Mouse (Mus musculus): Measurements from ENCODE around the gene Psip1.
"Not testable (repeated sequence)": the region's sequence is repeated elsewhere in the genome, so short reads cannot be mapped to it uniquely, and the experiment has no call there.

Psip1 gene

DNA sequence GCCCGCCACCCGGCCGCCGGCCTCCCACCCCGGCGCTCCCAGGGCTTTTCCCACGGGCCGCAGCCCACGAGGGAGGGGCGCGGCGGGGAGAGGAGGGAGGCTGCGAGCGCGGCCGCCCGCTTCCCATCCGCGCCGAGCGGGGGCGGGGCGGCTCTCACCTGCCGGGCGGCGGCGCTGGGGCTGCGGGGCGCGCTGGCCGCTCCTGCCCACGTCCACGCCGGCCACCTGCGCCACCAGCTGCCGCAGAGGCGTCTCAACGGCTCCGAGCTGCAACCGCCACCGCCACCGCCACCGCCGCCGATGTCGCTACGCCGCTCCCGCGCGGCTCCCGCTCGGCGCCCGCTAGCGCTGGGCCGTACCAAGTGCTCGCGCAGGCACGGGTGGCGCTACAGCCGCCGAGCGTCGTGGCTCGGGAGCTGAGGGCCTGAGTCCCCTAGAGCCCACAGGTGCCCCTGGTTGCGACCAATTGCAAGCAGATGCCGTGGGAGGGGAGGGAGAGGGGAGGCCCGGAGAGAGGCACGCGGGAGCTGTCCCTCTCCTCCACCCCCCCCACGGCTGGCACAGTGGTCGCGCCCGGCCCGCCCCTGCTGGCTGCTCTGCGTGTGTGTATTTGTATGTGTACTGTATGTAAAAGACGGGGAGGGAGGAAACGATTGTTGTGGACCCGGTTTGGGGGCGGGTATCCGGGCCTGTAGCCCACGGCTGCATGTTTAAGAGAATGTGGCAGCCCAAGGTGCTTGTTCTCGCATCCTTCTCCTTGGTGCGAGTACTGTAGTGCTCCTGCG lies at the start of gene Psip1:
TSS of gene Psip1 (minus strand) at position 343 of the 785 bp plus-strand sequence.
- peak; percentile 88 to 89 for DNase-seq (ENCODE audit: low read depth in 2 of 2, low spot score in 2 of 2)

DNA sequence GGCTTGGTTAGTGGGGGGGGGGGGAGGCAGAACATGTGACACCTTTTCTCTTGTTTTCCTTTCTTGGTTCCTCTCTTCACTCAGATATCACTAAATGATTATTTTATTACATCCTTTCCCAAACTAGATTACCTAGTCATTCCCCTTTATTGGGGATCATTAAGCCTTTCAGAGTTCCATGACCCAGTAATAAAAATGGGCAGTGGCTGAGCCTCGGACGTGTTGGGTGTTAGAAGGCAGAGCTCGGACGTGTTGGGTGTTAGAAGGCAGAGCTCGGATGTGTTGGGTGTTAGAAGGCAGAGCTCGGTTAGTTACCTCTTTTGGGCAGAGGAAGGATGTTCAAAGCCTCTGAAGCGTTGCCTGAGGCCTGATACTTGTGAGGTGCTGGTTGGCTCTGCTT lies 47.8 kb upstream of the Psip1 start:
- DNase-seq (ENCODE audit: low read depth in 2 of 2, low spot score in 2 of 2): no peak

DNA sequence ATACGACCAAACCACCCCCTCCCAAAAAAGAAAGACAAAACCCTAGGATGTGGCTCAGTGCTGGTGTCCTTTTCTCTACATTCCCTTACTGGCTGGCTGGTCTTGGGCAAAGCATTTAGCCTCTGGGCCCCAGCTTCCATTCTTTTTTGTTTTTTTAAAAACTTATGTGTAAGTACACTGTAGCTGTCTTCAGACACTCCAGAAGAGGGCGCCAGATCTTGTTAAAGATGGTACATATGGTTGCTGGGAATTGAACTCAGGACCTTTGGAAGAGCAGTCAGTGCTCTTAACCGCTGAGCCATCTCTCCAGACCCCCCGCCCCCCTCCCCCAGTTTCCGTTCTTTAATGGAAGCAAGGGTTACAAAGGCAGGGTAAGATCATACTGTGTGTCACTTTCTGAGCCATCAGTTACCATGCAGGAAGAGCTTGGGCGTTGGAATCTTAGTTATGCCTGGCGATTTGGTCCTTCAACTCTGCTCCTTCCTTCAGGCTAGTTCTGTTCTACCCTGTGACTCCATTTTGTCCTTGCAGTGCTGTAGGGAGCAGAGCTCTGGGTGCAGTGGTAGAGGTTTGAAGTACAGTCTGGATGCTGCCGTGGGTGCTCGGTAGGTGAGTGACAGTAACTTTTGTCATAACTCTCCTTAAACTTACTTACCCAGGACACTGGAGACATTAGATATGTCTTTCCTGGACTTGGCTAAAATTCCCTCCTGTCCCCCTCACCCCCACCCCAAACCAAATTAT lies 47.1 kb upstream of the Psip1 start:
- DNase-seq (ENCODE audit: low read depth in 2 of 2, low spot score in 2 of 2): no peak

DNA sequence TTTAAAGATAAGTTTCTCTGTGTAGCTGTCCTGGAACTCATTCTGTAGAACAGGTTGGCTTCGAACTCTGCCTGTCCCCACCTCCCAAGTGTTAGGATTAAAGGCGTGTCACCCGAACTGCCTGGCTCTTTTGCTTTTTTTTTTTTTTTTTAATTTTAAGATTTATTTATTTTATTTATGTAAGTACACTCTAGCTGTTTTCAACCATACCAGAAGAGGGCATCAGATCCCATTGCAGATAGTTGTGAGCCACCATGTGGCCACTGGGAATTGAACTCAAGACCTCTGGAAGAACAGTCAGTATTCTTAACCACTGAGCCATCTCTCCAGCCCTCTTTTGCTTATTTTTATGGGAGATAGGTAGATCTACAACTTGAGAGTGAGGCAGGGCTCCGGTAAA lies 43.8 kb upstream of the Psip1 start:
- DNase-seq (ENCODE audit: low read depth in 2 of 2, low spot score in 2 of 2): not testable (repeated sequence)

DNA sequence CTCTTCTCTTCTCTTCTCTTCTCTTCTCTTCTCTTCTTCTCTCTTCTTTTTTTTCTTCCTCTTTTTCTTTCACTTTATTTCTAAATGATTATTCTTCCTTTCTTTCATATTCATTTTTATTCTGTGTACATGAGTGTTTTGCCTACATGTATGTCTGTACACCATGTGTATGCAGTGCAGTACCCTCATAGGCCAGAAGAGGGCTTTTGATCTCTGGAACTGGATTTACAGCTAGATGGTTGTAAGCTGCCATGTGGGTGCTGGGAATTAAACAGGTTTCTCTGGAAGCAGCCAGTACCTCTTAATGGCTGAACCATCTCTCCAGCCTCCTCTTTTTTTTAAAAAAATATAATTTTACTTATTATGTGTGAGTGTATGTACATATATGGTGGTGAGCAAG lies 41.7 kb upstream of the Psip1 start:
- peak; percentile 47 to 67 for DNase-seq (ENCODE audit: low read depth in 2 of 2, low spot score in 2 of 2)

DNA sequence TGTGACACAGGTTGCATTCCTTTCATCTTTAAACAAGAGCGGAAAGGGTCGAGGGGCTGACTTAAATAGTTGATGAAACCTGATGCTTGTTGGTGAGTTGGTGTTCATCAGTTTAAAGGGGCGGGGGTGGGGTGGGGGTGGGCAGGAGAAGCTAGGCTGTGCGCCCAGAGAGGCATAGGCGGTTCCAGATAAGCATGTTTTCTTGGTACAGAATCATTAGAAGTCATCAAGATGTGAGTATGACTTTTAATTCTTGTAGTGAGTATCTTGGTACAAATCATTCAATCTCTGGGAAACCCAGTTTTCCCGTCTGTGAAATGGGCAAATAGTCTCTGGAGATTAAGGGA lies 40.7 kb upstream of the Psip1 start:
- DNase-seq (ENCODE audit: low read depth in 2 of 2, low spot score in 2 of 2): no peak

DNA sequence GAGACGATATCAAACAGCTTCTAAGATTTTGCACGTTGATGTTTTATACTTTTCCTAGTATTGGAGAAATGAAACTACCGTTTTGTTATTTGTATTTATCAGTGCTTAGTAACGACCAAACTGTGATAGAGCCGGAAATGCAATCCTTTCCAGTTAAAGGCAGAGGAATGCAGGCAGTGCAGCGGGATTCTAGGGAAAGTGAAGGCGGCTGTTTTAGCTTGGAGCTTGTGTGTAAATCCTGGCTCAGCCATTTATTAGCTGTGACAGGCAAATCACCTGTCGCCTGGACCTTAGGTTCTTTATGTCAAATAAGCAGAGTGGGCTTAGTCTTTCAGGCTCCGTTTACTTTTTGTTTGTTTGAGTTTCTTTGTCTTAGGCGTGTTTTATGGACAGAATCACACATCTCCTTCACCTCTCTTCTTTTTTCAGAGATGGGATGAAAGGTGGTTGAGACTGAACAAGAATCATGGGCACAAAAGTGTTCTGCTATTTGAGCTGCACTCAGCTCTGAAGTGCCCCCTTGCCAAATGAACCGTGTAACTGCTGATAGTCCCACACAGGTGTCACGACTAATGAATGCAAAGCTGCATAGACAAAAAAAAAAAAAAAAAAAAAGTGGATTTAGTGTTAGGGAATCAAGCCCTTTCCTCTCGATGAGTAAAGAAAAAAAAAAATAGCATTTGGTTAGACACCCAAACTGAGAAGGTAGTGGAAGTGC lies 40.2 kb upstream of the Psip1 start:
- DNase-seq (ENCODE audit: low read depth in 2 of 2, low spot score in 2 of 2): no peak

DNA sequence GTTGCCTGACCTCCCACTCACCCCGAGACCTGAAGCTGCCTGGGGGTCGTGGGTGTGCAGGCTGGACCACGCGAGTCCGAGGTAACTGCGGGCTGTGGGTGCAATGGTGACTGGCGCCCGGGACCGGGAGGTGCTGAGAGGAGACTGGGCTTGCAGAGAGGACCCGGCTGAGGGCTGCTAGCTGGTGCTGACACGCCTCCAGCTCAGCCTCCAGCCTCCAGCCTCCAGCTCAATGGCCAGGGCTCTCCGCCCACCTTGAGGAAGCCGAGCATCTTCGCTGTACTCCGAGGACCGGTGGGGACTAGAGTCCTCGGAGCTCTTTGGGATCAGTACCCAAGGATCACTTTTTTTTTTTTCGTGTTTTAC lies 39.4 kb upstream of the Psip1 start:
- no peak for DNase-seq (ENCODE audit: low read depth in 2 of 2, low spot score in 2 of 2)

DNA sequence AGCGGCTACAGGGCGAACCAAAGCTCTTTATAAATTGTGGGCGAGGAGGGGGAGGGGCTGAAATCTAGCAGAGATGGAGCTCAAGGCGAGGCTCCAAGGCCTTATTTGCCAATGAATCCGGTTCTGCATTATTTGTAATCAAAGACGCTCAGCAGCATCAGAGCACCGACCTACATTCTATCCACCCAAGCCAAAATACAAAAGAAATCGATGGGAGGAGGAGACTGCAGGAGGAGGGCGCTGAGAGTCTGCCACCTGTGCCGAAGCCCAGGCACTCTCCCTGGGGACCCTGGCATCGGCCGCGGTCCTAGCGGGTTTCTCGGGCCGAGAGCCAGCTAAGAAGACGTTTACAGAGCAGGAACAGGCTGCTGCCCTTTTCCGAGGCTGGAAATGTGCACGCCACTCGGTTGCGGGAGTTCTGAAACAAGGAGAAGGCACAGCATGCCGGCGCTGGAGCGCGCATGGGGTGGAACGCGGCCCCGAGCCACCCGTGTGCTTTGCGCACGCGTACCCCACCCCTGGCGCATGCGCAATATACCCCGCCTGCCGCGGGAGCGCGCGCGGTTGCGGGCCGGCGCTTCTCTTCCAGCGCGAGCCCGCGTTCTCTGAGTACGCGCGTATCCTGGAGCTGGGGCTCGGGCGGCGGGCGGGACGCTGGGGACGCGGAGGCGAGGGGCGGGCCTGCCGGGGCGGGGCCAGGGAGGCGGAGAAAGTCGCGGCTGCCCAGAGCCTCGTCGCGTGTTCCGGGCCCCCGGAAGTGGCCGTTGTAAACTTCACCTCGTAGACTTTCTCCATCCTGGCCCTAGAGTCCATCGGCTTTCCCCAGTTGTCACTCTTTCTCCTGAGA lies 38.8 kb upstream of the Psip1 start, which contains the start of gene Ccdc171:
TSS of gene Ccdc171 (plus strand) at position 703 of the 847 bp plus-strand sequence.
- peak; percentile 92 to 93 for DNase-seq (ENCODE audit: low read depth in 2 of 2, low spot score in 2 of 2)

DNA sequence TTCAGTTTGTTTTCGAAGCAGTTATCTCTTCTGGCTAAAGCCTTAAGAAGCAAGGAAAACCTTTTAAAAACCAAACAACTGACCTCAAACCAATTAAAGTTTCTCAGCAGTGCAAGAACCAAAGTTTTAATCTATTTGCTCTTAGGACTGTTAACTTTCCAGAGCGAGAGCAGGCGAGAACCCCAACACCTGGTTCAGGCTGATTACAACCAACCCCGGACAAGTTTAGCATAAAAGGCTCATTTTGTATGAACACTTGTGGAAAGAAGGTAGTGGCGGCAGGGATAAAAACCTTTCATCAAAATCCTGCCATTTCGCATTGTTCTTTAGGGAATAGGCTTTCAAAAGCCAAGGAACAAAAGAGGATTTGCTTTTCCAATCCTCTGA lies 38.2 kb upstream of the Psip1 start:
- no peak for DNase-seq (ENCODE audit: low read depth in 2 of 2, low spot score in 2 of 2)

DNA sequence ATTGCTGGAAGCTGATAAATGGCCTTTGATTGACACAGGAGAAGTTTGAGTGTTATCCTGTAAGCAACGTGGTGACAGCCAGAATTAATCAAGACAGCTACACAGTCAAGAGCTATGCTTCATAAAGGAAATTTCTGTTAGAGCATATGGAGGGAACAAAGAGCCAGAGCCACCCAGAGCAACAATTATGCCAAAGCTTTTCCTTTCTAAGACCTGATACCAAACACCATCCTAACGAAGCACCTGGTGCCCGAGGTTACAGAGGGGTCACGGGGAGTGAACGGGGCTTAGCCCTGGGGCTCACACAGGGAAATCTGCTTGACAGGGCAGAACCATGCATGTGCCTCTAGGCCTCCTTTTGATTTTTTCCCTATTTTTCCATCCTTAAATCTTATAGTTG lies 35.8 kb upstream of the Psip1 start:
- no peak for DNase-seq (ENCODE audit: low read depth in 2 of 2, low spot score in 2 of 2)

DNA sequence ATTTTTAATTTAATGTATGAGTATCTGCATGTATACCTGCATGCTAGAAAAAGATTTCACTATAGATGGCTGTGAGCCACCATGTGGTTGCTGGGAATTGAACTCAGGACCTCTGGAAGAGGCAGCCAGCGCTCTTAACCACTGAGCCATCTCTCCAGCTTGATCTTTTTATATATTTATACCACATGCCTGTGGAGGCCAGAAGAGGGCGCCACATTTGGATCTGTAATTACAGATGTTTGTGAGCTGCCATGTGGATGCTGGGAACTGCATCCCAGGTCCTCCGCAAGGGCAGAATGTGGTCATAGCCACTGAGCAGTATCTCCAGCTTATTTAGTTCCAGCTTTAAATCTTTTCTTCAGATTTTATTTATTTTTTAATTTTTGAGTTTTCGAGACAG lies 34.0 kb upstream of the Psip1 start:
- DNase-seq (ENCODE audit: low read depth in 2 of 2, low spot score in 2 of 2): no peak

DNA sequence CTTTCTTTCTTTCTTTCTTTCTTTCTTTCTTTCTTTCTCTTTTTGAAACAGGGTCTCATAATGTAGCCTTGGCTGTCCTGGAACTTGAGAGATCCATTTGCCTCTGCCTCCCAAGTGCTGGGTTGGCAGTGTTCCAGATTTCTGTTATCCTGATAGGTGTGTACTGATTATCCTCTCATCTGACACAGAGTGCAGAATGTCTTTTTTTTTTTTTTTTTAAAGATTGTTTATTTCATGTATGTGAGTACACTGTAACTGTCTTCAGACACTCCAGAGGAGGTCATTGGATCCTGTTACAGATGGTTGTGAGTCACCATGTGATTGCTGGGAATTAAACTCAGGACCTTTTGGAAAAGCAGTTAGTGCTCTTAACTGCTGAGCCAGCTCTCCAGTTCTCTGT lies 33.5 kb upstream of the Psip1 start:
- DNase-seq (ENCODE audit: low read depth in 2 of 2, low spot score in 2 of 2): no peak

DNA sequence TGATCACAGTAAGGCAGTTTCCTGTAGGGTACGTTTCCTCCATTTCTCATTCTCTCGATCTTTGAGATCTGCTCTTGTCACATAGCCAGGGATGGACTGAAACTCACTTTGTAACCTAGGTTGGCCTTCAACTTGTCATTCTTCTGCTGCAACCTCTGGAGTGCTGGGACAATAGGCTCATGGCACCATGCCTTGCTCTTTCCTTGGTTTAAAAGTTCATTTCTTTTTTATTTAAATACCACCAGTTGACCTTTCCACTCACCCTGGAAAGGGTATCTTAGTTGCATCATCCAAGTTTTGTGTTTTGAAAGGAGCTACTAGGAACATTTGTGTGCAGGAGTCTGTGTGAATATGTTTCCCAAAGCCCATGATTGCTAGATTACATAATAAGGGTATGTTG lies 32.9 kb upstream of the Psip1 start:
- DNase-seq (ENCODE audit: low read depth in 2 of 2, low spot score in 2 of 2): no peak

DNA sequence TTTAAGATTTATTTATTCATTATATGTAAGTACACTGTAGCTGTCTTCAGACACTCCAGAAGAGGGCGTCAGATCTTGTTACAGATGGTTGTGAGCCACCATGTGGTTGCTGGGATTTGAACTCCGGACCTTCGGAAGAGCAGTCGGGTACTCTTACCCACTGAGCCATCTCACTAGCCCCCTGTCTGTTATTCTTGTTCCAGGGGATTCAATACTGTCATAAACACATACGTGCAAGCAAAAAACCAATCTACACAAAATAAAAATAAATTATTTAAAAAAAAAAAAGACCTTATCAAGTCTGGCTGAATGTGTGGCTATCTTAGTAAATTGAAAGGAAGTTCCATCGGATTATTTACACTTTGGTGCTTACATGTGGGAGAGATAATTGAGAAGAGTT lies 29.9 kb upstream of the Psip1 start:
- DNase-seq (ENCODE audit: low read depth in 2 of 2, low spot score in 2 of 2): not testable (repeated sequence)

DNA sequence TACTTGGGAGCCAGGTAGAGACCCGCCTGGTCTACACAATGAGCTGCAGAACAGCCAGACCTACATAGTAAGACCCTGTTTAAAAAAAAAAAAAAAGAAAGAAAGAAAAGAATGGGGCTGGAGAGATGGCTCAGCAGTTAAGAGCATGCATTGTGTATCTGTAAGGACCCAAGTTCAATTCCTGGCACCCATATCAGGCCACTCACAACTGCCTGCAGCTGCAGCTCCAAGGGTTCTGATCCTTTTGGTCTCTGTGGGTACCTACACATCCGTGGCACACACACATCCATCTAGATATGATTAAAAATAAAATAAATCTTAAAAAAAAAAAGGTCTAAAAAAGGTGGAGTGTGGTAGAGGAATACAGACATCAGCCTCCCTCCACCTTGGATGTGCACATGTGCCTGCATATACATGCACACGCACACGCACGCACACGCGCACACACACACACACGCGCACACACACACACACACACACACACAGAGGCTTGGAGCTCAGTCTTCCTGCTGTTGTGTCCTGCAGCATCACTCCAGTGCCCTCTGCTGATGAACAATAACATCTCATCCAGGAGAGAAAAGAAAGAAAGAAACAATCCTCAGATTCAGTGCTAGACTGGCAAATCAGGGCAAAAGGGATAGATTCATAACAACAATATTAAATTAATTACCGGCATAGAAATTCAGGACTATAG lies 28.9 kb upstream of the Psip1 start:
- no peak for DNase-seq (ENCODE audit: low read depth in 2 of 2, low spot score in 2 of 2)

DNA sequence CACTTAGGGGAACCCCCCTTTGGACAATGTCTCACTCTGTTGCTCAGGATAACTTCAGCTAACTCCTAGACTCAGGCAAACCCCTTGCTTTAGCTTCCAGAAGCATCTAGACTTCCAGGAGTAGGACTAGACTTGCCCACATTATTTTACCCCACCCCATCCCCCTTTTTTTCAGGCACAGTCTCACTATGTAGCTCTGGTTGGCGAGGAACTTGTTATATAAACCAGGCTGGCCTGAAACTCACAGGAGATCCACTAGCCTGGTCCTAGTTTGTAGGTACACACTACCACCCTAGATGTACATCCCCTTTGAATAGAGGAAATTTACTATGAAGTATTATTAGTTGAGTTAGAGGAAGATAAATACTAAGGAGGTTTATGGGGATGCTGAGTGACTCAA lies 27.9 kb upstream of the Psip1 start:
- DNase-seq (ENCODE audit: low read depth in 2 of 2, low spot score in 2 of 2): no peak

DNA sequence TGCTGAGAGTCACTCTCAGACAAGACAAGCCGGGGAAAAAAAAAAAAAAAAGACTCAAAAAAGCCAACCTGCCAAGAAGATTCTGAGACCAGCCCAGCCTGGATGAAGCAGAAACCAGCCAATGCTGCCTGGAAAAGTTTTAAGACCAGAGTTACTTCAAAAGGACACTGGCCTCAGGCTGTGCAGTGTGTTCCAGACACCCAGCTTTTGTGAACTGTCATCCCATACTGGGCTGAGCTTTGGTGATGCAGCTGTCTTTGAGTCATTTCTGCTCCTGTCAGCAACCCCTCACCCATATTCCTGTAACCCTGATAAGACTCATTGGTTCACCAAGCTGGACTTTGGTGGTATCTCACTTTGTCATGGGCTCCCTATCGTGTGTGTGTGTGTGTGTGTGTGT lies 26.4 kb upstream of the Psip1 start:
- no peak for DNase-seq (ENCODE audit: low read depth in 2 of 2, low spot score in 2 of 2)

DNA sequence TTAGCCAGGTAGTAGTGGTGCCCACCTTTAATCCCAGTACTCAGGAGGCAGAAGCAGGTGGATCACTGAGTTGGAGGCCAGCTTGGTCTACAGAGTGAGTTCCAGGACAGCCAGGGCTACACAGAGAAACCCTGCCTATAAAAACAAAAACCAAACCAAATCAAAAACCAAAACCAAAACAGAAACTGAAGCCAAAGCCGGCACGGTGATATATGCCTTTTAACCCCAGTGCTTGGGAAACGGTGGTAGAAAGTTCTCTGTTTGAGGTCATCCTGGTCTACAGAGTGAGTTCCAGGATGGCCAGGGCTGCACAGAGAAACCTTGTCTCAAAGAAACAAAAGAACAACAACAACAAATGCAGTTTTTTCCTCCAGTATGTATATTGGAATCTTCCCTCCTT lies 26.0 kb upstream of the Psip1 start:
- DNase-seq (ENCODE audit: low read depth in 2 of 2, low spot score in 2 of 2): no peak

DNA sequence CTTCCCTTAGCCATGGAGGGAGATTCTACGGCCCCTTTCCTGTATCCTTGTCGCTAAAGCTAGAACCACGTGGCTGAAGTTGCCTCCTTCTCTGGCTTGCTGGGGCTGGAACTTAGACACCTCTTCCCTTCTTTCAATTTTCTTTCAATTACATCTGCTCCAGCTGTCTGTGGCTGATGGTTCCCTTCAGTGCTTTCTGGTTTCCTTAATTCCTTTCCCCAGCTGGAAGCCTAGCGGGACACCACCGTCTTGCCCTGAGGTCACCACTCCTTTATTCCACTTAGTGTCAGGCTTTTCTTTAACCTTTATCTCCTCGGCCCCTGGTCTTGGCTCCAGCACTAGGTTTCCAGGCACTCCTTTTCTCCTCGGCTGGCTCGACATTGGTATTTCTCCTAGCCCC lies 24.8 kb upstream of the Psip1 start:
- no peak for DNase-seq (ENCODE audit: low read depth in 2 of 2, low spot score in 2 of 2)

DNA sequence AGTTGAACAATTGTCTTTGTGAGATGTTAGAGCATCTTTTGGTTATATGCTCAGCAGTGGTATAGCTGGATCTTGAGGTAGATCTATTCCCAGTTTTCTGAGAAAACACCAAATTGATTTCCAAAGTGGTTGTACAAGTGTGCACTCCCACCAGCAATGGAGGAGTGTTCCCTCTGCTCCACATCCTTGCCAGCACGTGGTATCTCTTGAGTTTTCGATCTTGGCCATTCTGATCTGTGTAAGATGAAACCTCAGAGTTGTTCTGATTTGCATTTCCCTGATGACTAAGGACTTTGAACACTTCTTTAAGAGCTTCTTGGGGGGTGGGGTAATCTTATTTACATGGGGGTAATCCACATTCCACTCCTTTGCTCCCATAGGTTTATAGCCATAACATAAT lies 23.3 kb upstream of the Psip1 start:
- no peak for DNase-seq (ENCODE audit: low read depth in 2 of 2, low spot score in 2 of 2)
